Mouse (Mus musculus) thymus, postnatal 0 days (tissue): ENCODE measurements around the gene Ifna14. TPM values are rescaled to one million over a fixed set of nuclear protein-coding genes. Genes with fewer than 3 reads are reported as not detected.
"Not testable (repeated sequence)": the region's sequence is repeated elsewhere in the genome, so short reads cannot be mapped to it uniquely, and the experiment has no call there.

Experiments used
- DNase-seq: peaks from one replicate; pipeline ENCODE4 v3.0.0-alpha.2; 2015; ENCODE audit warnings: low spot score
- polyA plus RNA-seq: library from polyadenylated mRNA; unstranded; fragments of >200 nt; fragmentation: Nextera tagmentation; extraction: Ambion mirVana; gene quantifications from 2 replicates; pipeline ENCODE4 v1.2.1, GENCODE M21; 2015

The Ifna14 gene
- polyA plus RNA-seq = not detected in 2 replicates

- no peak for DNase-seq
These were observed at the start of gene Ifna14 for GRCm38 (mm10) chr4:88571698-88572097. Gene Ifna14 (minus strand): TSS chr4:88571798.

- no peak for DNase-seq
These were observed 31.7 kb upstream of the Ifna14 start, which contains the start of gene Ifna12 for GRCm38 (mm10) chr4:88603276-88603675. Gene Ifna12 (minus strand): TSS chr4:88603376.

GRCm38 (mm10) chr4:88592285-88592684, 20.7 kb upstream of the Ifna14 start, which contains the start of gene Ifna9:
Gene Ifna9 (minus strand): TSS chr4:88592385.
- DNase-seq = no peak

- DNase-seq = no peak
These were observed 9.8 kb downstream of the Ifna14 start for GRCm38 (mm10) chr4:88561791-88562190.

GRCm38 (mm10) chr4:88558145-88558544, 13.5 kb downstream of the Ifna14 start, which contains the start of gene Ifna15:
Gene Ifna15 (minus strand): TSS chr4:88558245.
- not testable (repeated sequence) for DNase-seq

GRCm38 (mm10) chr4:88550161-88550945, 21.2 kb downstream of the Ifna14 start:
- peak; percentile 87 for DNase-seq

- no peak for DNase-seq
These were observed 23.6 kb downstream of the Ifna14 start for GRCm38 (mm10) chr4:88547986-88548385.

- peak; percentile 72 for DNase-seq
These were observed 27.9 kb downstream of the Ifna14 start for GRCm38 (mm10) chr4:88543649-88544234.

- DNase-seq = no peak
These were observed 34.3 kb downstream of the Ifna14 start for GRCm38 (mm10) chr4:88537328-88537727.

GRCm38 (mm10) chr4:88536640-88537039, 35.0 kb downstream of the Ifna14 start:
- no peak for DNase-seq

GRCm38 (mm10) chr4:88535742-88536141, 35.9 kb downstream of the Ifna14 start:
- DNase-seq = no peak

- DNase-seq = no peak
These were observed 36.7 kb downstream of the Ifna14 start for GRCm38 (mm10) chr4:88534903-88535302.

GRCm38 (mm10) chr4:88533499-88533898, 38.1 kb downstream of the Ifna14 start:
- DNase-seq = no peak

- no peak for DNase-seq
These were observed 40.7 kb downstream of the Ifna14 start for GRCm38 (mm10) chr4:88530892-88531291.

GRCm38 (mm10) chr4:88530271-88530670, 41.3 kb downstream of the Ifna14 start:
- no peak for DNase-seq

GRCm38 (mm10) chr4:88526379-88527049, 45.1 kb downstream of the Ifna14 start:
- DNase-seq = no peak

GRCm38 (mm10) chr4:88525393-88525792, 46.2 kb downstream of the Ifna14 start:
- no peak for DNase-seq

GRCm38 (mm10) chr4:88523241-88523640, 48.4 kb downstream of the Ifna14 start:
- DNase-seq = no peak

GRCm38 (mm10) chr4:88522674-88523073, 48.9 kb downstream of the Ifna14 start, which contains the start of gene Ifnb1:
Gene Ifnb1 (minus strand): TSS chr4:88522774.
- DNase-seq = no peak
